Mouse (Mus musculus): Measurements from ENCODE around the gene Kif3a. TPM values are rescaled to one million over a fixed set of nuclear protein-coding genes. Genes with fewer than 3 reads are reported as not detected.
A peak's percentile ranks its signal among the peaks of the same experiment; 100 is the strongest.

Gene Kif3a
- total and polyA plus RNA-seq, 3 experiments: 7.7 to 26.5 (median 18.3) TPM

GRCm38 (mm10) chr11:53616748-53617558 lies 49.8 kb downstream of the Kif3a start (continued):
- peak; percentile 73 for TF ChIP-seq MEF2A (IDR thresholded peaks at IDR 0.05; ENCODE audit: borderline replicate concordance, low read depth, low read length)
- no peak for TF ChIP-seq RCOR1 (conservative IDR thresholded peaks at IDR 0.05; ENCODE audit: low read depth, low read length)
- no peak; the same call in 1 of the 2 replicates for TF ChIP-seq RAD21 (IDR thresholded peaks at IDR 0.05; ENCODE audit: low read depth, low read length)
- peak; percentile 97 for TF ChIP-seq TCF12 (IDR thresholded peaks at IDR 0.05; ENCODE audit: low read depth, low read length)
- TF ChIP-seq PAX5 (IDR thresholded peaks at IDR 0.05; ENCODE audit: low read length): no peak
- no peak for TF ChIP-seq CTCF (conservative IDR thresholded peaks at IDR 0.05 in 1 of 2, IDR thresholded peaks at IDR 0.05 in 1 of 2; ENCODE audit: low read depth in 2 of 2, low read length in 2 of 2)
- TF ChIP-seq ZNF384 (IDR thresholded peaks at IDR 0.05; ENCODE audit: low read depth, low read length): 0 out of 2 replicates have a peak, but pooled peaks have one; percentile 2
- no peak; the same call in 1 of the 2 replicates for TF ChIP-seq JUN (IDR thresholded peaks at IDR 0.05; ENCODE audit: insufficient read depth, low read depth, low read length)
- TF ChIP-seq NELFE (IDR thresholded peaks at IDR 0.05; ENCODE audit: low read depth, low read length): peak; percentile 88
- TF ChIP-seq GABPA (IDR thresholded peaks at IDR 0.05; ENCODE audit: insufficient replicate concordance, low read depth, low read length): no peak
- TF ChIP-seq NRF1 (IDR thresholded peaks at IDR 0.05; ENCODE audit: low read depth, low read length): 0 out of 2 replicates have a peak, but pooled peaks have one; percentile 10
- 0 out of 2 replicates have a peak, but pooled peaks have one; percentile 3 for TF ChIP-seq E2F4 (IDR thresholded peaks at IDR 0.05; ENCODE audit: insufficient replicate concordance, low read depth, low read length)
- TF ChIP-seq MAZ (IDR thresholded peaks at IDR 0.05; ENCODE audit: low read depth, low read length): peak; percentile 97
- no peak; the same call in 1 of the 2 replicates for TF ChIP-seq ZKSCAN1 (IDR thresholded peaks at IDR 0.05; ENCODE audit: borderline replicate concordance, low read depth, low read length)
- TF ChIP-seq CHD2 (IDR thresholded peaks at IDR 0.05; ENCODE audit: low read length): peak; percentile 83; the same call in 1 of the 2 replicates
- TF ChIP-seq TBP (conservative IDR thresholded peaks at IDR 0.05; ENCODE audit: low read depth, low read length): peak; percentile 95
- no peak for TF ChIP-seq ZC3H11A (IDR thresholded peaks at IDR 0.05; ENCODE audit: low read depth, low read length)
- TF ChIP-seq MAFK (IDR thresholded peaks at IDR 0.05; ENCODE audit: insufficient replicate concordance, low read length): peak; percentile 90
- peak; percentile 4; the same call in 1 of the 2 replicates for TF ChIP-seq UBTF (IDR thresholded peaks at IDR 0.05; ENCODE audit: low read depth, low read length)
- TF ChIP-seq ELF1 (IDR thresholded peaks at IDR 0.05; ENCODE audit: low read depth, low read length): peak; percentile 73
- no peak; the same call in 1 of the 2 replicates for TF ChIP-seq JUND (conservative IDR thresholded peaks at IDR 0.05; ENCODE audit: low read depth, low read length)
- TF ChIP-seq USF1 (IDR thresholded peaks at IDR 0.05; ENCODE audit: low read depth, low read length): peak; percentile 50; the same call in 1 of the 2 replicates
- peak; percentile 97; the same call in 1 of the 2 replicates for TF ChIP-seq CHD1 (IDR thresholded peaks at IDR 0.05; ENCODE audit: low read depth, low read length)
